Mouse (Mus musculus) CH12.LX (cell line): Measurements from ENCODE around the gene Prkcq. TPM values are rescaled to one million over a fixed set of nuclear protein-coding genes. Genes with fewer than 3 reads are reported as not detected.

ENCODE experiments used
- DNase-seq: peaks from one replicate; pipeline ENCODE4 v3.0.0-alpha.2; 2013; ENCODE audit errors: extremely low read depth
- H3K27ac ChIP-seq: 2 replicates; pipeline ENCODE4 v1.5.1; 2012; ENCODE audit warnings: low read depth, mild to moderate bottlenecking, control low read depth, moderate library complexity; ENCODE audit not compliant: insufficient read depth
- H3K27me3 ChIP-seq: replicated peaks from 2 replicates; pipeline ENCODE3; 2012; ENCODE audit warnings: inconsistent platforms
- H3K36me3 ChIP-seq, 2 experiments: replicated peaks in 1 of 2; 2 replicates each; pipeline versions ENCODE3 to v1.6.1; 2012; ENCODE audit warnings: inconsistent platforms in 1 of 2, low read length in 1 of 2, mild to moderate bottlenecking in 1 of 2, mixed read lengths in 1 of 2, moderate library complexity in 1 of 2; ENCODE audit not compliant: control insufficient read depth in 1 of 2, insufficient read depth in 1 of 2
- H3K4me1 ChIP-seq, 2 experiments: 2 replicates each; pipeline ENCODE4 v1.6.1; 2012; ENCODE audit warnings: inconsistent platforms in 1 of 2, moderate library complexity in 1 of 2; ENCODE audit not compliant: insufficient read depth in 2 of 2, control insufficient read depth in 1 of 2
- H3K4me2 ChIP-seq: 2 replicates; pipeline ENCODE4 v1.6.1; 2012; ENCODE audit warnings: low read depth, mild to moderate bottlenecking, control low read depth; ENCODE audit not compliant: poor library complexity, insufficient read depth, severe bottlenecking
- H3K4me3 ChIP-seq, 3 experiments: fragments of 150-350 bp in 1 of 3; sonication (generic) in 1 of 3; replicated peaks in 1 of 3; 2 replicates each; pipeline versions ENCODE3 to v1.5.1; 2011 to 2012; ENCODE audit warnings: low read depth in 2 of 3, low read length in 2 of 3, mild to moderate bottlenecking in 2 of 3, moderate library complexity in 2 of 3, control low read depth in 1 of 3, improper control_type of control experiment in 1 of 3, inconsistent platforms in 1 of 3, mixed read lengths in 1 of 3; ENCODE audit not compliant: poor library complexity in 1 of 3
- H3K79me2 ChIP-seq: replicated peaks from 2 replicates; pipeline ENCODE4 v1.6.1; 2012; ENCODE audit warnings: mild to moderate bottlenecking, moderate library complexity; ENCODE audit not compliant: control insufficient read depth, poor library complexity, insufficient read depth, severe bottlenecking; ENCODE audit errors: extremely low read depth
- H3K9ac ChIP-seq: 2 replicates; pipeline ENCODE4 v1.6.1; 2012; ENCODE audit warnings: low read depth, mild to moderate bottlenecking, control low read depth, moderate library complexity; ENCODE audit not compliant: insufficient read depth
- H3K9me3 ChIP-seq: replicated peaks from 2 replicates; pipeline ENCODE3; 2012; ENCODE audit warnings: low read length, inconsistent platforms, mixed read lengths
- BHLHE40 ChIP-seq: IDR thresholded peaks from 2 replicates; pipeline ENCODE4 v1.6.1; 2011; ENCODE audit warnings: mild to moderate bottlenecking, low read depth, low read length, improper control_type of control experiment
- CHD2 ChIP-seq: IDR thresholded peaks from 2 replicates; pipeline ENCODE4 v1.6.1; 2011; ENCODE audit warnings: low read length, improper control_type of control experiment
- CTCF ChIP-seq, 2 experiments: IDR thresholded peaks in 1 of 2; conservative IDR thresholded peaks in 1 of 2; 2 replicates each; pipeline ENCODE4 v1.5.1; 2011 to 2012; ENCODE audit warnings: low read depth in 2 of 2, low read length in 2 of 2, improper control_type of control experiment in 1 of 2, inconsistent platforms in 1 of 2, mild to moderate bottlenecking in 1 of 2, moderate library complexity in 1 of 2
- E2F4 ChIP-seq: IDR thresholded peaks from 2 replicates; pipeline ENCODE4 v1.6.1; 2011; ENCODE audit warnings: low read depth, low read length, improper control_type of control experiment; ENCODE audit not compliant: insufficient replicate concordance
- ELF1 ChIP-seq: IDR thresholded peaks from 2 replicates; pipeline ENCODE4 v1.6.1; 2014; ENCODE audit warnings: low read depth, mild to moderate bottlenecking, inconsistent platforms, low read length, improper control_type of control experiment
- ETS1 ChIP-seq: conservative IDR thresholded peaks from 2 replicates; pipeline ENCODE4 v1.6.1; 2012; ENCODE audit warnings: low read depth, mild to moderate bottlenecking, inconsistent platforms, low read length, improper control_type of control experiment, moderate library complexity
- HCFC1 ChIP-seq: IDR thresholded peaks from 2 replicates; pipeline ENCODE4 v1.6.1; 2012; ENCODE audit warnings: low read depth, mild to moderate bottlenecking, inconsistent platforms, low read length, improper control_type of control experiment
- IRF4 ChIP-seq: IDR thresholded peaks from 2 replicates; pipeline ENCODE4 v1.6.1; 2014; ENCODE audit warnings: low read depth, mild to moderate bottlenecking, inconsistent platforms, low read length, improper control_type of control experiment
- JUN ChIP-seq: IDR thresholded peaks from 2 replicates; pipeline ENCODE4 v1.6.1; 2011; ENCODE audit warnings: low read depth, mild to moderate bottlenecking, low read length, improper control_type of control experiment, moderate library complexity; ENCODE audit not compliant: insufficient read depth
- KAT2A ChIP-seq: IDR thresholded peaks from 2 replicates; pipeline ENCODE4 v1.6.1; 2012; ENCODE audit warnings: low read length, improper control_type of control experiment, inconsistent platforms; ENCODE audit not compliant: insufficient replicate concordance
- MAX ChIP-seq: IDR thresholded peaks from 2 replicates; pipeline ENCODE4 v1.6.1; 2011; ENCODE audit warnings: low read length, improper control_type of control experiment
- MAZ ChIP-seq: IDR thresholded peaks from 2 replicates; pipeline ENCODE4 v1.6.1; 2012; ENCODE audit warnings: low read depth, mild to moderate bottlenecking, inconsistent platforms, low read length, improper control_type of control experiment, moderate library complexity
- MXI1 ChIP-seq: IDR thresholded peaks from 2 replicates; pipeline ENCODE4 v1.6.1; 2011; ENCODE audit warnings: mild to moderate bottlenecking, low read depth, low read length, improper control_type of control experiment
- NELFE ChIP-seq: IDR thresholded peaks from 2 replicates; pipeline ENCODE4 v1.6.1; 2011; ENCODE audit warnings: low read depth, low read length, improper control_type of control experiment
- NRF1 ChIP-seq: IDR thresholded peaks from 2 replicates; pipeline ENCODE4 v1.6.1; 2014; ENCODE audit warnings: low read depth, mild to moderate bottlenecking, inconsistent platforms, low read length, improper control_type of control experiment, moderate library complexity
- POLR2A ChIP-seq: IDR thresholded peaks from 2 replicates; pipeline ENCODE4 v1.6.1; 2011; ENCODE audit warnings: low read depth, mild to moderate bottlenecking, improper control_type of control experiment, low read length
- RAD21 ChIP-seq: IDR thresholded peaks from 2 replicates; pipeline ENCODE4 v1.6.1; 2011; ENCODE audit warnings: low read depth, mild to moderate bottlenecking, low read length, improper control_type of control experiment, moderate library complexity
- RCOR1 ChIP-seq: conservative IDR thresholded peaks from 2 replicates; pipeline ENCODE4 v1.6.1; 2012; ENCODE audit warnings: low read depth, mild to moderate bottlenecking, inconsistent platforms, low read length, improper control_type of control experiment
- SIN3A ChIP-seq: IDR thresholded peaks from 2 replicates; pipeline ENCODE4 v1.6.1; 2012; ENCODE audit warnings: low read length, improper control_type of control experiment, inconsistent platforms
- SMC3 ChIP-seq: IDR thresholded peaks from 2 replicates; pipeline ENCODE4 v1.6.1; 2011; ENCODE audit warnings: low read depth, low read length, improper control_type of control experiment
- TBP ChIP-seq: conservative IDR thresholded peaks from 2 replicates; pipeline ENCODE4 v1.6.1; 2011; ENCODE audit warnings: low read depth, low read length, improper control_type of control experiment
- TCF12 ChIP-seq: IDR thresholded peaks from 2 replicates; pipeline ENCODE4 v1.6.1; 2014; ENCODE audit warnings: low read depth, mild to moderate bottlenecking, inconsistent platforms, low read length, improper control_type of control experiment
- UBTF ChIP-seq: IDR thresholded peaks from 2 replicates; pipeline ENCODE4 v1.6.1; 2012; ENCODE audit warnings: low read depth, mild to moderate bottlenecking, inconsistent platforms, low read length, improper control_type of control experiment, moderate library complexity
- ZC3H11A ChIP-seq: IDR thresholded peaks from 2 replicates; pipeline ENCODE4 v1.6.1; 2012; ENCODE audit warnings: low read depth, mild to moderate bottlenecking, inconsistent platforms, low read length, improper control_type of control experiment
- ZKSCAN1 ChIP-seq: IDR thresholded peaks from 2 replicates; pipeline ENCODE4 v1.6.1; 2012; ENCODE audit warnings: low read depth, inconsistent platforms, low read length, improper control_type of control experiment, borderline replicate concordance
- ZNF384 ChIP-seq: IDR thresholded peaks from 2 replicates; pipeline ENCODE4 v1.6.1; 2012; ENCODE audit warnings: low read depth, low read length, improper control_type of control experiment, inconsistent platforms
- dilution Hi-C: fragments of 300-500 bp; cut with MboI; formaldehyde crosslinking; loops from 2 replicates; pipeline ENCODE4 v1.14.3; 2020; ENCODE audit warnings: low sequenced_read_pairs; ENCODE audit not compliant: extremely low pct_unique_long_range_greater_than_20kb, extremely low pct_ligation_motif_present
- in situ Hi-C: fragments of 300-500 bp; cut with MboI; formaldehyde crosslinking; loops from 3 replicates; pipeline ENCODE4 v1.14.3; 2019; ENCODE audit warnings: low sequenced_read_pairs, low pct_ligation_motif_present, low pct_unique_long_range_greater_than_20kb, mixed read lengths
- polyA plus RNA-seq: library from polyadenylated mRNA; unstranded; fragments of >175 nt; gene quantifications from 2 replicates; pipeline ENCODE4 v1.2.1, GENCODE M21; 2012; ENCODE audit warnings: low read depth; ENCODE audit not compliant: insufficient read length
- total RNA-seq, 2 experiments: library from RNA; depleted of rRNA; stranded (reverse); fragments of 300-350 nt in 1 of 2; fragments of >200 nt in 1 of 2; gene quantifications; 2 replicates each; pipeline ENCODE4 v1.2.3; 2012 to 2014

Gene Prkcq
- total and polyA plus RNA-seq, 3 experiments = not detected

DNA sequence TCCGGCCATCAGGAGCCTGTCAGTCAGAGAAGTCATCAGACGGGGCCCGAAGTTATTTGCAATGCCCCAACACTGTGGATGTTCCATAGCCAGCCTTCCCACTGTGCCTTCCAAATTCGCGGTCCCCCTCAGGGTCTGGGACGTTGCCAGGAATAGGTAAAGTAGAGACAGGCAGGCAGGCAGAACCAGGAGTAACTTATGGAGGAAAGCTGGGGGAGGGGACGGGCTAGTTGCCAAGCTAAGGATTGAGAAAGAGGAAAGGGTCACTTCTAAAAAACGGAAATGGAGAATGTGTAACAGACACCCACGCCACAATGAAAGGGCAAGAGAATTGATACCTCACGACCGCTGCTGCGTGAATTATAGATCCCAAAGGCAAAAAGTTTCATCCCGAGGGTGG lies 121.2 kb downstream of the Prkcq start:
- H3K36me3 ChIP-seq = no peaks in the 10 kb centered on the region
- no peak overlapping the region for H3K4me2 ChIP-seq
- no peaks in the 10 kb centered on the region for H3K79me2 ChIP-seq
- H3K27ac ChIP-seq = no peak overlapping the region
- no peak overlapping the region for H3K9ac ChIP-seq
- H3K27me3 ChIP-seq = no peaks in the 10 kb centered on the region
- H3K4me3 ChIP-seq = no peak overlapping the region
- dilution Hi-C loops (no loop called here), in situ Hi-C loops (no loop called here)
- peaks cover 2 to 3% of the 10 kb centered on the region in 2 experiments; a peak in 1 of 4 replicates for H3K4me1 ChIP-seq
- no peaks in the 10 kb centered on the region for H3K9me3 ChIP-seq
- TF ChIP-seq NRF1 (no peak), CTCF (conservative IDR thresholded peaks at IDR 0.05 in 1 of 2, IDR thresholded peaks at IDR 0.05 in 1 of 2; ENCODE audit: low read depth in 2 of 2, low read length in 2 of 2) (no peak)
- no peak for DNase-seq

- H3K9me3 ChIP-seq = no peaks in the 10 kb centered on the region
- peaks cover 0 to 3% of the 10 kb centered on the region in 2 experiments; a peak in 1 of 4 replicates for H3K4me1 ChIP-seq
- no peak overlapping the region for H3K4me2 ChIP-seq
- in situ Hi-C loops = no loop called here
- dilution Hi-C loops = no loop called here
- H3K36me3 ChIP-seq = no peaks in the 10 kb centered on the region
- no peaks in the 10 kb centered on the region for H3K27me3 ChIP-seq
- no peak overlapping the region for H3K9ac ChIP-seq
- no peak for DNase-seq
- no peak for TF ChIP-seq RAD21
- TF ChIP-seq BHLHE40 = no peak
- no peak for TF ChIP-seq JUN
- TF ChIP-seq E2F4 = no peak
- no peak for TF ChIP-seq POLR2A
- TF ChIP-seq TBP = no peak
- TF ChIP-seq NELFE = no peak
- TF ChIP-seq MAZ = no peak
- no peak for TF ChIP-seq UBTF
- TF ChIP-seq KAT2A = no peak
- H3K79me2 ChIP-seq = no peaks in the 10 kb centered on the region
- no peak overlapping the region for H3K4me3 ChIP-seq
- H3K27ac ChIP-seq = no peak overlapping the region
Measured at GRCm38 (mm10) chr2:11294643-11295191, 122.8 kb downstream of the Prkcq start.

DNA sequence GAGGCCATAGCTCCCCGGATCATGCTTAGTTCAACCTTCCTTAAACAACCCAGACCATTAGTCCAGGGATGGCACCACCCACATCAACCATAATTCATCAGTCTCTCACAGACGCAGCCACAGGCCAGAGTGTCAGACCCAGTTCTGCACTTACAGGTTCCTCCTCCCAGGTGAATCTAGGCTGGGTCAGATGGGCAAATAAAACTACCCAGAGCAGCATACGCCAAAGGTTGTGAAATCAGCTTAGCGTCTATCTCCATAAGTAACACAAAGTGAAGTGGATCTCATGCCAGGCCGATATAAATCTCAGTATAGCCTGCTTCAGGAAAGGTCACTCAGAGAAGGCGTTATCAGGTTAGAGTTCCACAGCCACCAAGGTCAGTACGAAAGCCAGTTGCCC lies 126.9 kb downstream of the Prkcq start:
- Histone ChIP-seq H3K79me2 (no peaks in the 10 kb centered on the region), H3K9me3 (no peaks in the 10 kb centered on the region), H3K4me2 (no peak overlapping the region), H3K9ac (no peak overlapping the region), H3K36me3 (no peaks in the 10 kb centered on the region), H3K4me1 (peaks cover 0 to 5% of the 10 kb centered on the region in 2 experiments; a peak in 1 of 4 replicates), H3K27me3 (no peaks in the 10 kb centered on the region), H3K4me3 (no peak overlapping the region), H3K27ac (no peak overlapping the region)
- no peak for DNase-seq
- in situ Hi-C loops (no loop called here), dilution Hi-C loops (no loop called here)
- TF ChIP-seq TBP = no peak
- TF ChIP-seq SIN3A = no peak
- no peak for TF ChIP-seq KAT2A
- no peak for TF ChIP-seq ZNF384
- no peak for TF ChIP-seq ELF1
- TF ChIP-seq ETS1 = no peak
- TF ChIP-seq ZKSCAN1 = no peak
- TF ChIP-seq JUN = no peak
- no peak for TF ChIP-seq IRF4
- no peak for TF ChIP-seq TCF12
- no peak for TF ChIP-seq MXI1
- TF ChIP-seq SMC3 = no peak
- TF ChIP-seq CHD2 = no peak
- no peak for TF ChIP-seq ZC3H11A
- no peak for TF ChIP-seq RCOR1
- TF ChIP-seq CTCF (conservative IDR thresholded peaks at IDR 0.05 in 1 of 2, IDR thresholded peaks at IDR 0.05 in 1 of 2; ENCODE audit: low read depth in 2 of 2, low read length in 2 of 2) = no peak
- TF ChIP-seq MAX = no peak
- TF ChIP-seq HCFC1 = no peak
- TF ChIP-seq E2F4 = no peak
